Mouse (Mus musculus): ENCODE results near the gene Nphp4. TPM values are rescaled to one million over a fixed set of nuclear protein-coding genes. Genes with fewer than 3 reads are reported as not detected.
"Not testable (repeated sequence)": the region's sequence is repeated elsewhere in the genome, so short reads cannot be mapped to it uniquely, and the experiment has no call there.

The Nphp4 gene
- polyA plus RNA-seq, 1 experiment from 2014 or later, result 6.1 TPM

- H3K27ac ChIP-seq (replicated peaks), result no peak overlapping the region
- H3K9me3 ChIP-seq, result no peaks in the 10 kb centered on the region
- no peak for ATAC-seq (ENCODE audit: low FRiP score, low read depth)
- H3K4me1 ChIP-seq (replicated peaks), result peaks cover 16% of the 10 kb centered on the region
- no peak overlapping the region for H3K4me3 ChIP-seq
- no peak overlapping the region for H3K4me2 ChIP-seq
- H3K9ac ChIP-seq, result no peak overlapping the region
- H3K36me3 ChIP-seq, result no peaks in the 10 kb centered on the region
- 99% methylated on average over 11 of the region's 11 CpGs for WGBS
- no peaks in the 10 kb centered on the region for H3K27me3 ChIP-seq
Measured at GRCm38 (mm10) chr4:152542447-152542846, 65.9 kb downstream of the Nphp4 start.

- H3K27me3 ChIP-seq, result no peaks in the 10 kb centered on the region
- H3K9ac ChIP-seq, result no peak overlapping the region
- no peak for ATAC-seq (ENCODE audit: low FRiP score, low read depth)
- H3K36me3 ChIP-seq, result no peaks in the 10 kb centered on the region
- H3K4me3 ChIP-seq, result no peak overlapping the region
- no peak overlapping the region for H3K4me2 ChIP-seq
- 58% methylated on average over 8 of the region's 8 CpGs for WGBS
- no peak overlapping the region for H3K27ac ChIP-seq (replicated peaks)
- H3K4me1 ChIP-seq (replicated peaks), result peaks cover 35% of the 10 kb centered on the region
- no peaks in the 10 kb centered on the region for H3K9me3 ChIP-seq
Measured at GRCm38 (mm10) chr4:152546481-152546880, 70.0 kb downstream of the Nphp4 start.

- no peaks in the 10 kb centered on the region for H3K9me3 ChIP-seq
- H3K27me3 ChIP-seq, result no peaks in the 10 kb centered on the region
- peak overlapping the region; percentile 20; the same call in 1 of the 2 replicates for H3K4me2 ChIP-seq
- H3K4me1 ChIP-seq (replicated peaks), result peaks cover 35% of the 10 kb centered on the region
- peak overlapping the region; percentile 69 for H3K27ac ChIP-seq (replicated peaks)
- no peak overlapping the region; the same call in 1 of the 2 replicates for H3K9ac ChIP-seq
- ATAC-seq (ENCODE audit: low FRiP score, low read depth), result peak; percentile 27; the same call in 1 of the 2 replicates
- 29% methylated on average over 37 of the region's 37 CpGs for WGBS
- H3K4me3 ChIP-seq, result no peak overlapping the region
- H3K36me3 ChIP-seq, result no peaks in the 10 kb centered on the region
Measured at GRCm38 (mm10) chr4:152547886-152548663, 71.6 kb downstream of the Nphp4 start.

- no peak overlapping the region for H3K27ac ChIP-seq (replicated peaks)
- H3K4me3 ChIP-seq, result no peak overlapping the region
- H3K9ac ChIP-seq, result no peak overlapping the region
- WGBS, result 84% methylated on average over 18 of the region's 18 CpGs
- H3K36me3 ChIP-seq, result no peaks in the 10 kb centered on the region
- H3K4me2 ChIP-seq, result no peak overlapping the region
- H3K27me3 ChIP-seq, result no peaks in the 10 kb centered on the region
- H3K9me3 ChIP-seq, result no peaks in the 10 kb centered on the region
- peaks cover 25% of the 10 kb centered on the region for H3K4me1 ChIP-seq (replicated peaks)
- ATAC-seq (ENCODE audit: low FRiP score, low read depth), result no peak
Measured at GRCm38 (mm10) chr4:152549507-152550202, 73.1 kb downstream of the Nphp4 start.

- 87% methylated on average over 6 of the region's 6 CpGs for WGBS
- no peak overlapping the region for H3K4me2 ChIP-seq
Measured at GRCm38 (mm10) chr4:152550203-152550549, 73.7 kb downstream of the Nphp4 start.

GRCm38 (mm10) chr4:152553582-152554285 is 77.2 kb downstream of the Nphp4 start:
- Histone ChIP-seq H3K9ac (no peak overlapping the region), H3K27ac (replicated peaks) (no peak overlapping the region), H3K4me2 (no peak overlapping the region), H3K9me3 (no peaks in the 10 kb centered on the region), H3K36me3 (no peaks in the 10 kb centered on the region), H3K27me3 (no peaks in the 10 kb centered on the region), H3K4me1 (replicated peaks) (peaks cover 22% of the 10 kb centered on the region), H3K4me3 (no peak overlapping the region)
- no peak for ATAC-seq (ENCODE audit: low FRiP score, low read depth)
- WGBS, result 89% methylated on average over 8 of the region's 8 CpGs

More at GRCm38 (mm10) chr4:152550203-152550549, 73.7 kb downstream of the Nphp4 start:
- Histone ChIP-seq H3K4me3 (no peak overlapping the region), H3K27me3 (no peaks in the 10 kb centered on the region), H3K27ac (replicated peaks) (no peak overlapping the region), H3K9ac (no peak overlapping the region), H3K9me3 (no peaks in the 10 kb centered on the region), H3K36me3 (no peaks in the 10 kb centered on the region), H3K4me1 (replicated peaks) (peaks cover 25% of the 10 kb centered on the region)
- ATAC-seq (ENCODE audit: low FRiP score, low read depth), result no peak

- Histone ChIP-seq H3K27me3 (no peaks in the 10 kb centered on the region), H3K4me1 (replicated peaks) (peaks cover 23% of the 10 kb centered on the region), H3K27ac (replicated peaks) (no peak overlapping the region), H3K4me3 (no peak overlapping the region), H3K36me3 (no peaks in the 10 kb centered on the region), H3K4me2 (no peak overlapping the region), H3K9ac (no peak overlapping the region), H3K9me3 (no peaks in the 10 kb centered on the region)
- ATAC-seq (ENCODE audit: low FRiP score, low read depth), result no peak
- 66% methylated on average over 18 of the region's 18 CpGs for WGBS
Measured at GRCm38 (mm10) chr4:152554421-152554820, 77.9 kb downstream of the Nphp4 start.

- 55% methylated on average over 3 of the region's 3 CpGs for WGBS
Measured at GRCm38 (mm10) chr4:152555806-152556205, 79.3 kb downstream of the Nphp4 start.

GRCm38 (mm10) chr4:152558246-152558645 is 81.7 kb downstream of the Nphp4 start:
- peaks cover 35% of the 10 kb centered on the region for H3K4me1 ChIP-seq (replicated peaks)
- ATAC-seq (ENCODE audit: low FRiP score, low read depth), result peak; percentile 46; the same call in 1 of the 2 replicates
- no peaks in the 10 kb centered on the region for H3K9me3 ChIP-seq
- 0 out of 2 replicates have a peak overlapping the region, but pooled peaks have one; percentile 22 for H3K4me2 ChIP-seq
- no peak overlapping the region for H3K9ac ChIP-seq
- 10% methylated on average over 17 of the region's 17 CpGs for WGBS
- H3K27ac ChIP-seq (replicated peaks), result peak overlapping the region; percentile 48
- H3K36me3 ChIP-seq, result no peaks in the 10 kb centered on the region
- no peaks in the 10 kb centered on the region for H3K27me3 ChIP-seq
- H3K4me3 ChIP-seq, result no peak overlapping the region

More at GRCm38 (mm10) chr4:152555806-152556205, 79.3 kb downstream of the Nphp4 start:
- peaks cover 35% of the 10 kb centered on the region for H3K4me1 ChIP-seq (replicated peaks)
- H3K27ac ChIP-seq (replicated peaks); H3K9ac ChIP-seq; ATAC-seq (ENCODE audit: low FRiP score, low read depth); H3K4me2 ChIP-seq; H3K27me3 ChIP-seq; H3K36me3 ChIP-seq; H3K9me3 ChIP-seq; H3K4me3 ChIP-seq: not testable (repeated sequence)

- H3K9ac ChIP-seq, result no peak overlapping the region; the same call in 1 of the 2 replicates
- H3K4me3 ChIP-seq, result no peak overlapping the region
- 62% methylated on average over 4 of the region's 4 CpGs for WGBS
- H3K4me2 ChIP-seq, result no peak overlapping the region
- peak overlapping the region; percentile 70 for H3K27ac ChIP-seq (replicated peaks)
- no peaks in the 10 kb centered on the region for H3K36me3 ChIP-seq
- no peaks in the 10 kb centered on the region for H3K27me3 ChIP-seq
- H3K4me1 ChIP-seq (replicated peaks), result peaks cover 24% of the 10 kb centered on the region
- no peak for ATAC-seq (ENCODE audit: low FRiP score, low read depth)
- H3K9me3 ChIP-seq, result no peaks in the 10 kb centered on the region
Measured at GRCm38 (mm10) chr4:152568006-152568405, 91.5 kb downstream of the Nphp4 start.

GRCm38 (mm10) chr4:152568662-152569395 is 92.3 kb downstream of the Nphp4 start:
- H3K4me1 ChIP-seq (replicated peaks), result peaks cover 24% of the 10 kb centered on the region
- WGBS, result 41% methylated on average over 23 of the region's 23 CpGs
- H3K36me3 ChIP-seq, result no peaks in the 10 kb centered on the region
- peak overlapping the region; percentile 70 for H3K27ac ChIP-seq (replicated peaks)
- H3K9ac ChIP-seq, result no peak overlapping the region; the same call in 1 of the 2 replicates
- ATAC-seq (ENCODE audit: low FRiP score, low read depth), result peak; percentile 52
- no peak overlapping the region for H3K4me3 ChIP-seq
- no peaks in the 10 kb centered on the region for H3K27me3 ChIP-seq
- peak overlapping the region; percentile 22; the same call in 1 of the 2 replicates for H3K4me2 ChIP-seq
- no peaks in the 10 kb centered on the region for H3K9me3 ChIP-seq
